In the genomic region with DNA sequence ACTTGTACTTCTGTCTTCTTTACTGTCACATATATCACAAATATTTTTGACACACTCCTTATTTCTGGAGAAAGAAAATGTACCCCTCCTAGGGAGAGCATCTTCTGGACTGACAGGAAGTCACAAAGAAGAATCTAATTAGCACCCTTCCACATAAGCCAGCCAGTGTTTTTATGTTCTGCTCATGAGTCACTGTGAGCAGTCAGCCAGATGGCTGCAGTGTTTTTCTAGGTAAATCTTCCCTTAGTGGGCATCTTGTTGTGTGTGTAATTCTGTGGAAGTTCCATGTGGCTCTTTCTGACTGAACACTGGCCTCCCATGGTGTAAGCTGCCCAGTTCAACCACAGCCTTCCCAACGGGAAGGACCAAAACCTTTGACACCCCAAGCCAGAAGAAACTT, we compare ENCODE assay signal across 26 mouse cellular contexts. TPM values are rescaled to one million over a fixed set of nuclear protein-coding genes. Genes with fewer than 3 reads are reported as not detected.
A peak's percentile ranks its signal among the peaks of the same experiment; 100 is the strongest.
DNase-seq lines count a peak whose midpoint lies in the region; ATAC-seq and TF ChIP-seq lines count a peak whose summit lies in the region.
"Had no signal": no experiment of that assay in that cellular context is flagged by ENCODE, and none has a peak within 500 bp of the region (broad histone marks: within the 10 kb centered on the region; RNA-seq: fewer than 3 reads in every experiment).

No protein-coding gene starts in this region.

- H3K9me3 ChIP-seq in kidney, embryonic 14.5 days (ENCODE audit: control insufficient read depth, low read length) = no peaks in the 10 kb centered on the region
- H3K9me3 ChIP-seq: hindbrain, embryonic 12.5 days; midbrain, embryonic 13.5 days; neural tube, embryonic 12.5 days had no signal

- intact Hi-C loops in left cerebral cortex, postnatal 10 days (cut with DNase I) = no loop called here

- H3K27me3 ChIP-seq in cerebellum, adult 2 months (ENCODE audit: control insufficient read depth, insufficient read depth, low read length) = no peaks in the 10 kb centered on the region
- H3K27me3 ChIP-seq in kidney, embryonic 14.5 days (ENCODE audit: control insufficient read depth, insufficient read depth, low read length) = no peaks in the 10 kb centered on the region
- H3K27me3 ChIP-seq: heart, embryonic 12.5 days; hindbrain, embryonic 12.5 days; midbrain, embryonic 13.5 days; neural tube, embryonic 12.5 days had no signal

- no peak for ATAC-seq in kidney, embryonic 14.5 days (ENCODE audit: low FRiP score, low TSS enrichment)
- ATAC-seq: liver, postnatal 0 days; midbrain, embryonic 13.5 days had no signal

- H3K4me1 ChIP-seq in olfactory bulb, adult 2 months (ENCODE audit: control insufficient read depth, insufficient read depth, low read length) = peaks cover 12% of the 10 kb centered on the region
- H3K4me1 ChIP-seq in cerebellum, adult 2 months (ENCODE audit: control insufficient read depth, insufficient read depth, low read length) = no peaks in the 10 kb centered on the region
- H3K4me1 ChIP-seq in kidney, embryonic 14.5 days (ENCODE audit: control insufficient read depth, insufficient read depth, low read length) = no peaks in the 10 kb centered on the region
- H3K4me1 ChIP-seq: hindbrain, embryonic 12.5 days; midbrain, embryonic 13.5 days; neural tube, embryonic 12.5 days had no signal

- H3K4me3 ChIP-seq in olfactory bulb, adult 2 months (ENCODE audit: insufficient read depth, low read depth, low read length) = no peak overlapping the region
- no peak overlapping the region for H3K4me3 ChIP-seq in cerebellum, adult 2 months (replicated peaks; ENCODE audit: insufficient read depth, low read depth, low read length)
- H3K4me3 ChIP-seq in kidney, embryonic 14.5 days (ENCODE audit: low read length) = no peak overlapping the region
- H3K4me3 ChIP-seq: heart, embryonic 12.5 days; hindbrain, embryonic 12.5 days; midbrain, embryonic 13.5 days; neural tube, embryonic 12.5 days had no signal

- TF ChIP-seq POLR2A in brain, embryonic 14.5 days (IDR thresholded peaks at IDR 0.05; ENCODE audit: borderline replicate concordance, extremely low read depth, insufficient read depth, insufficient read length, poor library complexity, severe bottlenecking) = no peak
- TF ChIP-seq POLR2A in olfactory bulb, adult 2 months (IDR thresholded peaks at IDR 0.05; ENCODE audit: insufficient read depth, low read depth, low read length) = no peak
- TF ChIP-seq POLR2A in cerebellum, adult 2 months (IDR thresholded peaks at IDR 0.05; ENCODE audit: borderline replicate concordance, insufficient read depth, low read length) = no peak

- TF ChIP-seq CTCF in brain, embryonic 14.5 days (IDR thresholded peaks at IDR 0.05; ENCODE audit: borderline replicate concordance, extremely low read depth, insufficient read depth, insufficient read length) = no peak
- no peak for TF ChIP-seq CTCF in olfactory bulb, adult 2 months (IDR thresholded peaks at IDR 0.05; ENCODE audit: insufficient read depth, low read depth, low read length)
- no peak for TF ChIP-seq CTCF in cerebellum, adult 2 months (IDR thresholded peaks at IDR 0.05; ENCODE audit: borderline replicate concordance, insufficient read depth, low read depth, low read length)

- no peak overlapping the region for H3K4me2 ChIP-seq in kidney, embryonic 14.5 days (replicated peaks; ENCODE audit: low read depth, low read length)
- H3K4me2 ChIP-seq: heart, embryonic 12.5 days; hindbrain, embryonic 12.5 days; midbrain, embryonic 13.5 days; neural tube, embryonic 12.5 days had no signal

- no peak overlapping the region for H3K9ac ChIP-seq in kidney, embryonic 14.5 days (ENCODE audit: low read depth, low read length)
- H3K9ac ChIP-seq: heart, embryonic 12.5 days; hindbrain, embryonic 12.5 days; liver, postnatal 0 days; midbrain, embryonic 13.5 days; neural tube, embryonic 12.5 days had no signal

- no peaks in the 10 kb centered on the region for H3K36me3 ChIP-seq in kidney, embryonic 14.5 days (ENCODE audit: control insufficient read depth, insufficient read depth, low read length)
- H3K36me3 ChIP-seq: heart, embryonic 12.5 days; hindbrain, embryonic 12.5 days; midbrain, embryonic 13.5 days; neural tube, embryonic 12.5 days had no signal

- peak overlapping the region; percentile 89 for H3K27ac ChIP-seq in olfactory bulb, adult 2 months (ENCODE audit: insufficient read depth, low read depth, low read length)
- no peak overlapping the region for H3K27ac ChIP-seq in cerebellum, adult 2 months (ENCODE audit: insufficient read depth, low read length)
- H3K27ac ChIP-seq in kidney, embryonic 14.5 days (ENCODE audit: low read depth, low read length) = no peak overlapping the region
- H3K27ac ChIP-seq: hindbrain, embryonic 12.5 days; midbrain, embryonic 13.5 days; neural tube, embryonic 12.5 days had no signal

- WGBS in olfactory bulb, adult 2 months = 25% methylated on average over 1 of the region's 1 CpGs
- 51% methylated on average over 1 of the region's 1 CpGs for WGBS in cerebellum, adult 2 months
- 68% methylated on average over 1 of the region's 1 CpGs for WGBS in kidney, embryonic 14.5 days

- DNase-seq in frontal cortex, adult 2 months (ENCODE audit: extremely low spot score in 1 of 2, low spot score in 1 of 2) = peak; percentile 45 to 71
- no peak for DNase-seq in frontal cortex, postnatal 10 days (ENCODE audit: low spot score in 2 of 2)
- peak; percentile 44 to 68 for DNase-seq in left cerebral cortex, adult 9 months (ENCODE audit: low spot score in 2 of 2)
- DNase-seq in left cerebral cortex, postnatal 10 days (ENCODE audit: extremely low spot score in 1 of 2, low spot score in 2 of 2) = no peak
- DNase-seq in brain, embryonic 14.5 days (ENCODE audit: low read depth) = peak; percentile 37
- no peak for DNase-seq in cerebellum, adult 2 months
- DNase-seq: B cell, adult 2 months; cerebellum, adult 9-10 months; heart, postnatal 14 days; kidney, adult 18-20 months; kidney, postnatal 10 days; liver; liver, postnatal 0 days; lung, postnatal 10 days; thymus, postnatal 14 days had no signal

RNA-seq across cellular contexts. Expression of gene Mcm10, which starts 7.1 kb away (rescaled TPM):
- 2.1 and 2.2 TPM in 2 replicates for polyA plus RNA-seq in frontal cortex, adult 2 months (2012; rRNA removed)
- 1 to 10 TPM; 2.6 to 2.9 TPM for total RNA-seq in left cerebral cortex, postnatal 10 days (2021)
- polyA plus RNA-seq in brain, embryonic 14.5 days (2012; rRNA removed) = 8.1 and 12.8 TPM in 2 replicates
- polyA plus RNA-seq in olfactory bulb, adult 2 months (2012; ENCODE audit: insufficient read depth, insufficient read length, low replicate concordance, missing spikeins) = not detected in 2 replicates
- polyA plus RNA-seq in cerebellum, adult 2 months (2012; rRNA removed) = 1.4 and 2.0 TPM in 2 replicates
- polyA plus RNA-seq in kidney, embryonic 14.5 days (2014; fragmentation: Nextera tagmentation; extraction: Ambion mirVana) = 30.5 and 46.4 TPM in 2 replicates

RNA-seq across cellular contexts. Expression of gene Ucma, which starts 43.8 kb away (rescaled TPM):
- 1.5 and 2.0 TPM in 2 replicates for polyA plus RNA-seq in frontal cortex, adult 2 months (2012; rRNA removed)
- 1 to 10 TPM; 2.3 to 2.6 TPM for total RNA-seq in left cerebral cortex, postnatal 10 days (2021)
- polyA plus RNA-seq in brain, embryonic 14.5 days (2012; rRNA removed) = 0.59 and 0.71 TPM in 2 replicates
- polyA plus RNA-seq in olfactory bulb, adult 2 months (2012; ENCODE audit: insufficient read depth, insufficient read length, low replicate concordance, missing spikeins) = not detected in 2 replicates
- 14.4 and 18.2 TPM in 2 replicates for polyA plus RNA-seq in cerebellum, adult 2 months (2012; rRNA removed)
- polyA plus RNA-seq in kidney, embryonic 14.5 days (2014; fragmentation: Nextera tagmentation; extraction: Ambion mirVana) = not detected in 2 replicates
- total RNA-seq: adrenal gland, adult 18-20 months; adrenal gland, postnatal 4 days; common myeloid progenitor, adult 5-6 weeks; heart, postnatal 14 days; megakaryocyte progenitor cell, adult 5-6 weeks had no signal
- polyA plus RNA-seq: heart, embryonic 12.5 days; liver, postnatal 0 days; midbrain, embryonic 13.5 days; neural tube, embryonic 12.5 days; testis, adult 2 months had no signal

RNA-seq across cellular contexts. Expression of gene Optn, which starts 44.1 kb away (rescaled TPM):
- 11.7 and 13.5 TPM in 2 replicates for polyA plus RNA-seq in frontal cortex, adult 2 months (2012; rRNA removed)
- 10 to 100 TPM; 20.1 to 20.7 TPM for total RNA-seq in left cerebral cortex, postnatal 10 days (2021)
- 1.5 and 5.7 TPM in 2 replicates for polyA plus RNA-seq in brain, embryonic 14.5 days (2012; rRNA removed)
- polyA plus RNA-seq in olfactory bulb, adult 2 months (2012; ENCODE audit: insufficient read depth, insufficient read length, low replicate concordance, missing spikeins) = not detected in 2 replicates
- polyA plus RNA-seq in cerebellum, adult 2 months (2012; rRNA removed) = 14.6 and 16.3 TPM in 2 replicates
- 4.0 and 7.6 TPM in 2 replicates for polyA plus RNA-seq in kidney, embryonic 14.5 days (2014; fragmentation: Nextera tagmentation; extraction: Ambion mirVana)

Comparison
In these comparisons a context has a peak if more than half of its experiments do, and no peak if none do; other contexts are left out.
1. DNase-seq: peak in frontal cortex, adult 2 months (2 of 2), left cerebral cortex, adult 9 months (2 of 2) and brain, embryonic 14.5 days (single experiment); none in frontal cortex, postnatal 10 days (0 of 2), left cerebral cortex, postnatal 10 days (0 of 2) and cerebellum, adult 2 months (0 of 2).